Mouse (Mus musculus) neutrophil, adult 59 days (primary cell): ENCODE results near the gene Kcnc1. TPM values are rescaled to one million over a fixed set of nuclear protein-coding genes. Genes with fewer than 3 reads are reported as not detected.

Source experiments
- total RNA-seq, 2 experiments: library from RNA; stranded (reverse); gene quantifications; 1 replicate in 1 of 2; 2 replicates in 1 of 2; pipeline ENCODE4 v1.2.4; 2023

The Kcnc1 gene
- total RNA-seq, result under 1 TPM in 1 of 2 experiments, not detected in 1; 0.07 TPM

GRCm38 (mm10) chr7:46396231-46396927 is at the start of gene Kcnc1:
Gene Kcnc1, plus strand, starts transcription at chr7:46396497.

GRCm38 (mm10) chr7:46376172-46377007 is 19.9 kb upstream of the Kcnc1 start, which contains the start of gene Myod1:
Gene Myod1, plus strand, starts transcription at chr7:46376474.

Other genes with a start within 250 kb of the Kcnc1 start
- under 1 TPM; 0.26 to 0.67 TPM for gene Abcc8, start 216.5 kb upstream of the Kcnc1 start, total RNA-seq
- gene Ush1c, start 158.0 kb upstream of the Kcnc1 start, total RNA-seq, result under 1 TPM in 1 of 2 experiments, not detected in 1; 0.31 TPM
- 1 to 10 TPM in 1 of 2 experiments, under 1 TPM in 1; 0.80 to 1.2 TPM for gene Otog, start 155.5 kb upstream of the Kcnc1 start, total RNA-seq
- not detected for gene Myod1, start 20.0 kb upstream of the Kcnc1 start, total RNA-seq
- 1 to 10 TPM; 6.5 to 9.2 TPM for gene Sergef, start 243.3 kb downstream of the Kcnc1 start, total RNA-seq